Mouse (Mus musculus): ENCODE measurements around the gene Exosc10. TPM values are rescaled to one million over a fixed set of nuclear protein-coding genes. Genes with fewer than 3 reads are reported as not detected.

The Exosc10 gene
- polyA plus RNA-seq, 1 experiment: 29.2 TPM

- Histone ChIP-seq H3K36me3 (ENCODE audit: control insufficient read depth, insufficient read depth, low read length) (0 out of 2 replicates have a peak, but pooled peaks cover 2% of the 10 kb centered on the region), H3K4me3 (ENCODE audit: extremely low read depth, insufficient read depth, insufficient read length) (no peak overlapping the region), H3K4me1 (ENCODE audit: control insufficient read depth, insufficient read depth, insufficient read length) (no peaks in the 10 kb centered on the region), H3K27ac (ENCODE audit: insufficient read depth, low read length) (no peak overlapping the region), H3K27me3 (ENCODE audit: control insufficient read depth, insufficient read depth, low read length) (no peaks in the 10 kb centered on the region)
- TF ChIP-seq POLR2A (IDR thresholded peaks at IDR 0.05; ENCODE audit: low read depth, low read length) (no peak), CTCF (IDR thresholded peaks at IDR 0.05; ENCODE audit: extremely low read depth, insufficient read depth, insufficient read length, insufficient replicate concordance) (no peak)
- no peak for DNase-seq (ENCODE audit: low read depth in 1 of 2, low spot score in 2 of 2)
- WGBS: 88% methylated on average over 10 of the region's 10 CpGs
Measured at GRCm38 (mm10) chr4:148603376-148604139, 45.3 kb downstream of the Exosc10 start.

GRCm38 (mm10) chr4:148604141-148604540 lies 45.9 kb downstream of the Exosc10 start:
- Histone ChIP-seq H3K27ac (ENCODE audit: insufficient read depth, low read length) (no peak overlapping the region), H3K4me1 (ENCODE audit: control insufficient read depth, insufficient read depth, insufficient read length) (no peaks in the 10 kb centered on the region), H3K27me3 (ENCODE audit: control insufficient read depth, insufficient read depth, low read length) (no peaks in the 10 kb centered on the region), H3K36me3 (ENCODE audit: control insufficient read depth, insufficient read depth, low read length) (no peaks in the 10 kb centered on the region), H3K4me3 (ENCODE audit: extremely low read depth, insufficient read depth, insufficient read length) (no peak overlapping the region)
- TF ChIP-seq POLR2A (IDR thresholded peaks at IDR 0.05; ENCODE audit: low read depth, low read length): no peak
- TF ChIP-seq CTCF (IDR thresholded peaks at IDR 0.05; ENCODE audit: extremely low read depth, insufficient read depth, insufficient read length, insufficient replicate concordance): no peak
- no peak for DNase-seq (ENCODE audit: low read depth in 1 of 2, low spot score in 2 of 2)
- 80% methylated on average over 7 of the region's 7 CpGs for WGBS

- no peak overlapping the region for H3K27ac ChIP-seq (ENCODE audit: insufficient read depth, low read length)
- no peak for TF ChIP-seq POLR2A (IDR thresholded peaks at IDR 0.05; ENCODE audit: low read depth, low read length)
- peak; percentile 53; the same call in 1 of the 2 replicates for TF ChIP-seq CTCF (IDR thresholded peaks at IDR 0.05; ENCODE audit: extremely low read depth, insufficient read depth, insufficient read length, insufficient replicate concordance)
- H3K4me3 ChIP-seq (ENCODE audit: extremely low read depth, insufficient read depth, insufficient read length): no peak overlapping the region
- no peaks in the 10 kb centered on the region for H3K27me3 ChIP-seq (ENCODE audit: control insufficient read depth, insufficient read depth, low read length)
- H3K36me3 ChIP-seq (ENCODE audit: control insufficient read depth, insufficient read depth, low read length): no peaks in the 10 kb centered on the region
- peak; percentile 22 to 62 for DNase-seq (ENCODE audit: low read depth in 1 of 2, low spot score in 2 of 2)
- WGBS: 96% methylated on average over 3 of the region's 3 CpGs
- H3K4me1 ChIP-seq (ENCODE audit: control insufficient read depth, insufficient read depth, insufficient read length): no peaks in the 10 kb centered on the region
Measured at GRCm38 (mm10) chr4:148604541-148605165, 46.4 kb downstream of the Exosc10 start.

GRCm38 (mm10) chr4:148607758-148608157 lies 49.5 kb downstream of the Exosc10 start:
- Histone ChIP-seq H3K36me3 (ENCODE audit: control insufficient read depth, insufficient read depth, low read length) (no peaks in the 10 kb centered on the region; the same call in 1 of the 2 replicates), H3K4me3 (ENCODE audit: extremely low read depth, insufficient read depth, insufficient read length) (no peak overlapping the region), H3K27me3 (ENCODE audit: control insufficient read depth, insufficient read depth, low read length) (no peaks in the 10 kb centered on the region), H3K27ac (ENCODE audit: insufficient read depth, low read length) (no peak overlapping the region), H3K4me1 (ENCODE audit: control insufficient read depth, insufficient read depth, insufficient read length) (no peaks in the 10 kb centered on the region)
- WGBS: 11% methylated on average over 5 of the region's 5 CpGs
- no peak for TF ChIP-seq POLR2A (IDR thresholded peaks at IDR 0.05; ENCODE audit: low read depth, low read length)
- TF ChIP-seq CTCF (IDR thresholded peaks at IDR 0.05; ENCODE audit: extremely low read depth, insufficient read depth, insufficient read length, insufficient replicate concordance): peak; percentile 91; the same call in 1 of the 2 replicates
- DNase-seq (ENCODE audit: low read depth in 1 of 2, low spot score in 2 of 2): peak; percentile 40 to 75

GRCm38 (mm10) chr4:148609805-148610204 lies 51.6 kb downstream of the Exosc10 start:
- H3K27ac ChIP-seq (ENCODE audit: insufficient read depth, low read length): no peak overlapping the region
- 91% methylated on average over 5 of the region's 5 CpGs for WGBS

GRCm38 (mm10) chr4:148610631-148611364 lies 52.6 kb downstream of the Exosc10 start:
- no peak overlapping the region for H3K27ac ChIP-seq (ENCODE audit: insufficient read depth, low read length)

More at GRCm38 (mm10) chr4:148609805-148610204, 51.6 kb downstream of the Exosc10 start:
- Histone ChIP-seq H3K4me3 (ENCODE audit: extremely low read depth, insufficient read depth, insufficient read length) (no peak overlapping the region), H3K36me3 (ENCODE audit: control insufficient read depth, insufficient read depth, low read length) (peaks cover 13% of the 10 kb centered on the region), H3K27me3 (ENCODE audit: control insufficient read depth, insufficient read depth, low read length) (no peaks in the 10 kb centered on the region), H3K4me1 (ENCODE audit: control insufficient read depth, insufficient read depth, insufficient read length) (no peaks in the 10 kb centered on the region)
- DNase-seq (ENCODE audit: low read depth in 1 of 2, low spot score in 2 of 2): no peak
- TF ChIP-seq POLR2A (IDR thresholded peaks at IDR 0.05; ENCODE audit: low read depth, low read length): no peak
- no peak for TF ChIP-seq CTCF (IDR thresholded peaks at IDR 0.05; ENCODE audit: extremely low read depth, insufficient read depth, insufficient read length, insufficient replicate concordance)

More at GRCm38 (mm10) chr4:148610631-148611364, 52.6 kb downstream of the Exosc10 start:
- peaks cover 20% of the 10 kb centered on the region for H3K36me3 ChIP-seq (ENCODE audit: control insufficient read depth, insufficient read depth, low read length)
- no peak overlapping the region for H3K4me3 ChIP-seq (ENCODE audit: extremely low read depth, insufficient read depth, insufficient read length)
- no peaks in the 10 kb centered on the region for H3K27me3 ChIP-seq (ENCODE audit: control insufficient read depth, insufficient read depth, low read length)
- TF ChIP-seq POLR2A (IDR thresholded peaks at IDR 0.05; ENCODE audit: low read depth, low read length): no peak
- no peak for TF ChIP-seq CTCF (IDR thresholded peaks at IDR 0.05; ENCODE audit: extremely low read depth, insufficient read depth, insufficient read length, insufficient replicate concordance)
- H3K4me1 ChIP-seq (ENCODE audit: control insufficient read depth, insufficient read depth, insufficient read length): no peaks in the 10 kb centered on the region
- no peak for DNase-seq (ENCODE audit: low read depth in 1 of 2, low spot score in 2 of 2)
- 46% methylated on average over 5 of the region's 5 CpGs for WGBS
